Mouse (Mus musculus) CH12.LX (cell line): ENCODE results near the gene Socs3. TPM values are rescaled to one million over a fixed set of nuclear protein-coding genes. Genes with fewer than 3 reads are reported as not detected.

Source experiments
- DNase-seq: peaks from one replicate; pipeline ENCODE4 v3.0.0-alpha.2; 2013; ENCODE audit errors: extremely low read depth
- H3K27ac ChIP-seq: 2 replicates; pipeline ENCODE4 v1.5.1; 2012; ENCODE audit warnings: low read depth, mild to moderate bottlenecking, control low read depth, moderate library complexity; ENCODE audit not compliant: insufficient read depth
- H3K27me3 ChIP-seq: replicated peaks from 2 replicates; pipeline ENCODE3; 2012; ENCODE audit warnings: inconsistent platforms
- H3K36me3 ChIP-seq, 2 experiments: replicated peaks in 1 of 2; 2 replicates each; pipeline versions ENCODE3 to v1.6.1; 2012; ENCODE audit warnings: inconsistent platforms in 1 of 2, low read length in 1 of 2, mild to moderate bottlenecking in 1 of 2, mixed read lengths in 1 of 2, moderate library complexity in 1 of 2; ENCODE audit not compliant: control insufficient read depth in 1 of 2, insufficient read depth in 1 of 2
- H3K4me1 ChIP-seq, 2 experiments: 2 replicates each; pipeline ENCODE4 v1.6.1; 2012; ENCODE audit warnings: inconsistent platforms in 1 of 2, moderate library complexity in 1 of 2; ENCODE audit not compliant: insufficient read depth in 2 of 2, control insufficient read depth in 1 of 2
- H3K4me2 ChIP-seq: 2 replicates; pipeline ENCODE4 v1.6.1; 2012; ENCODE audit warnings: low read depth, mild to moderate bottlenecking, control low read depth; ENCODE audit not compliant: poor library complexity, insufficient read depth, severe bottlenecking
- H3K4me3 ChIP-seq, 3 experiments: fragments of 150-350 bp in 1 of 3; sonication (generic) in 1 of 3; replicated peaks in 1 of 3; 2 replicates each; pipeline versions ENCODE3 to v1.5.1; 2011 to 2012; ENCODE audit warnings: low read depth in 2 of 3, low read length in 2 of 3, mild to moderate bottlenecking in 2 of 3, moderate library complexity in 2 of 3, control low read depth in 1 of 3, improper control_type of control experiment in 1 of 3, inconsistent platforms in 1 of 3, mixed read lengths in 1 of 3; ENCODE audit not compliant: poor library complexity in 1 of 3
- H3K79me2 ChIP-seq: replicated peaks from 2 replicates; pipeline ENCODE4 v1.6.1; 2012; ENCODE audit warnings: mild to moderate bottlenecking, moderate library complexity; ENCODE audit not compliant: control insufficient read depth, poor library complexity, insufficient read depth, severe bottlenecking; ENCODE audit errors: extremely low read depth
- H3K9ac ChIP-seq: 2 replicates; pipeline ENCODE4 v1.6.1; 2012; ENCODE audit warnings: low read depth, mild to moderate bottlenecking, control low read depth, moderate library complexity; ENCODE audit not compliant: insufficient read depth
- H3K9me3 ChIP-seq: replicated peaks from 2 replicates; pipeline ENCODE3; 2012; ENCODE audit warnings: low read length, inconsistent platforms, mixed read lengths
- BHLHE40 ChIP-seq: IDR thresholded peaks from 2 replicates; pipeline ENCODE4 v1.6.1; 2011; ENCODE audit warnings: mild to moderate bottlenecking, low read depth, low read length, improper control_type of control experiment
- CHD1 ChIP-seq: IDR thresholded peaks from 2 replicates; pipeline ENCODE4 v1.6.1; 2012; ENCODE audit warnings: low read depth, low read length, improper control_type of control experiment, inconsistent platforms
- CHD2 ChIP-seq: IDR thresholded peaks from 2 replicates; pipeline ENCODE4 v1.6.1; 2011; ENCODE audit warnings: low read length, improper control_type of control experiment
- CTCF ChIP-seq, 2 experiments: IDR thresholded peaks in 1 of 2; conservative IDR thresholded peaks in 1 of 2; 2 replicates each; pipeline ENCODE4 v1.5.1; 2011 to 2012; ENCODE audit warnings: low read depth in 2 of 2, low read length in 2 of 2, improper control_type of control experiment in 1 of 2, inconsistent platforms in 1 of 2, mild to moderate bottlenecking in 1 of 2, moderate library complexity in 1 of 2
- E2F4 ChIP-seq: IDR thresholded peaks from 2 replicates; pipeline ENCODE4 v1.6.1; 2011; ENCODE audit warnings: low read depth, low read length, improper control_type of control experiment; ENCODE audit not compliant: insufficient replicate concordance
- ELF1 ChIP-seq: IDR thresholded peaks from 2 replicates; pipeline ENCODE4 v1.6.1; 2014; ENCODE audit warnings: low read depth, mild to moderate bottlenecking, inconsistent platforms, low read length, improper control_type of control experiment
- EP300 ChIP-seq: IDR thresholded peaks from 2 replicates; pipeline ENCODE4 v1.6.1; 2011; ENCODE audit warnings: low read length, improper control_type of control experiment
- ETS1 ChIP-seq: conservative IDR thresholded peaks from 2 replicates; pipeline ENCODE4 v1.6.1; 2012; ENCODE audit warnings: low read depth, mild to moderate bottlenecking, inconsistent platforms, low read length, improper control_type of control experiment, moderate library complexity
- GABPA ChIP-seq: IDR thresholded peaks from 2 replicates; pipeline ENCODE4 v1.6.1; 2012; ENCODE audit warnings: low read depth, low read length, improper control_type of control experiment, inconsistent platforms; ENCODE audit not compliant: insufficient replicate concordance
- HCFC1 ChIP-seq: IDR thresholded peaks from 2 replicates; pipeline ENCODE4 v1.6.1; 2012; ENCODE audit warnings: low read depth, mild to moderate bottlenecking, inconsistent platforms, low read length, improper control_type of control experiment
- IRF4 ChIP-seq: IDR thresholded peaks from 2 replicates; pipeline ENCODE4 v1.6.1; 2014; ENCODE audit warnings: low read depth, mild to moderate bottlenecking, inconsistent platforms, low read length, improper control_type of control experiment
- JUN ChIP-seq: IDR thresholded peaks from 2 replicates; pipeline ENCODE4 v1.6.1; 2011; ENCODE audit warnings: low read depth, mild to moderate bottlenecking, low read length, improper control_type of control experiment, moderate library complexity; ENCODE audit not compliant: insufficient read depth
- JUND ChIP-seq: conservative IDR thresholded peaks from 2 replicates; pipeline ENCODE4 v1.6.1; 2011; ENCODE audit warnings: low read depth, low read length, improper control_type of control experiment
- KAT2A ChIP-seq: IDR thresholded peaks from 2 replicates; pipeline ENCODE4 v1.6.1; 2012; ENCODE audit warnings: low read length, improper control_type of control experiment, inconsistent platforms; ENCODE audit not compliant: insufficient replicate concordance
- MAFK ChIP-seq: IDR thresholded peaks from 2 replicates; pipeline ENCODE4 v1.6.1; 2011; ENCODE audit warnings: low read length, improper control_type of control experiment; ENCODE audit not compliant: insufficient replicate concordance
- MAX ChIP-seq: IDR thresholded peaks from 2 replicates; pipeline ENCODE4 v1.6.1; 2011; ENCODE audit warnings: low read length, improper control_type of control experiment
- MAZ ChIP-seq: IDR thresholded peaks from 2 replicates; pipeline ENCODE4 v1.6.1; 2012; ENCODE audit warnings: low read depth, mild to moderate bottlenecking, inconsistent platforms, low read length, improper control_type of control experiment, moderate library complexity
- MEF2A ChIP-seq: IDR thresholded peaks from 2 replicates; pipeline ENCODE4 v1.6.1; 2014; ENCODE audit warnings: low read depth, mild to moderate bottlenecking, inconsistent platforms, low read length, improper control_type of control experiment, borderline replicate concordance
- MXI1 ChIP-seq: IDR thresholded peaks from 2 replicates; pipeline ENCODE4 v1.6.1; 2011; ENCODE audit warnings: mild to moderate bottlenecking, low read depth, low read length, improper control_type of control experiment
- MYC ChIP-seq: IDR thresholded peaks from 2 replicates; pipeline ENCODE4 v1.6.1; 2011; ENCODE audit warnings: low read depth, mild to moderate bottlenecking, improper control_type of control experiment, low read length
- NELFE ChIP-seq: IDR thresholded peaks from 2 replicates; pipeline ENCODE4 v1.6.1; 2011; ENCODE audit warnings: low read depth, low read length, improper control_type of control experiment
- NRF1 ChIP-seq: IDR thresholded peaks from 2 replicates; pipeline ENCODE4 v1.6.1; 2014; ENCODE audit warnings: low read depth, mild to moderate bottlenecking, inconsistent platforms, low read length, improper control_type of control experiment, moderate library complexity
- PAX5 ChIP-seq: IDR thresholded peaks from 2 replicates; pipeline ENCODE4 v1.6.1; 2012; ENCODE audit warnings: low read length, inconsistent platforms, mixed read lengths
- POLR2A ChIP-seq: IDR thresholded peaks from 2 replicates; pipeline ENCODE4 v1.6.1; 2011; ENCODE audit warnings: low read depth, mild to moderate bottlenecking, improper control_type of control experiment, low read length
- POLR2AphosphoS2 ChIP-seq: IDR thresholded peaks from 2 replicates; pipeline ENCODE4 v1.6.1; 2011; ENCODE audit warnings: low read depth, low read length, improper control_type of control experiment
- RAD21 ChIP-seq: IDR thresholded peaks from 2 replicates; pipeline ENCODE4 v1.6.1; 2011; ENCODE audit warnings: low read depth, mild to moderate bottlenecking, low read length, improper control_type of control experiment, moderate library complexity
- RCOR1 ChIP-seq: conservative IDR thresholded peaks from 2 replicates; pipeline ENCODE4 v1.6.1; 2012; ENCODE audit warnings: low read depth, mild to moderate bottlenecking, inconsistent platforms, low read length, improper control_type of control experiment
- SIN3A ChIP-seq: IDR thresholded peaks from 2 replicates; pipeline ENCODE4 v1.6.1; 2012; ENCODE audit warnings: low read length, improper control_type of control experiment, inconsistent platforms
- SMC3 ChIP-seq: IDR thresholded peaks from 2 replicates; pipeline ENCODE4 v1.6.1; 2011; ENCODE audit warnings: low read depth, low read length, improper control_type of control experiment
- TBP ChIP-seq: conservative IDR thresholded peaks from 2 replicates; pipeline ENCODE4 v1.6.1; 2011; ENCODE audit warnings: low read depth, low read length, improper control_type of control experiment
- TCF12 ChIP-seq: IDR thresholded peaks from 2 replicates; pipeline ENCODE4 v1.6.1; 2014; ENCODE audit warnings: low read depth, mild to moderate bottlenecking, inconsistent platforms, low read length, improper control_type of control experiment
- UBTF ChIP-seq: IDR thresholded peaks from 2 replicates; pipeline ENCODE4 v1.6.1; 2012; ENCODE audit warnings: low read depth, mild to moderate bottlenecking, inconsistent platforms, low read length, improper control_type of control experiment, moderate library complexity
- USF1 ChIP-seq: IDR thresholded peaks from 2 replicates; pipeline ENCODE4 v1.6.1; 2014; ENCODE audit warnings: low read depth, mild to moderate bottlenecking, inconsistent platforms, low read length, improper control_type of control experiment
- USF2 ChIP-seq: conservative IDR thresholded peaks from 2 replicates; pipeline ENCODE4 v1.6.1; 2011; ENCODE audit warnings: low read depth, low read length, improper control_type of control experiment
- ZC3H11A ChIP-seq: IDR thresholded peaks from 2 replicates; pipeline ENCODE4 v1.6.1; 2012; ENCODE audit warnings: low read depth, mild to moderate bottlenecking, inconsistent platforms, low read length, improper control_type of control experiment
- ZKSCAN1 ChIP-seq: IDR thresholded peaks from 2 replicates; pipeline ENCODE4 v1.6.1; 2012; ENCODE audit warnings: low read depth, inconsistent platforms, low read length, improper control_type of control experiment, borderline replicate concordance
- ZNF384 ChIP-seq: IDR thresholded peaks from 2 replicates; pipeline ENCODE4 v1.6.1; 2012; ENCODE audit warnings: low read depth, low read length, improper control_type of control experiment, inconsistent platforms
- dilution Hi-C: fragments of 300-500 bp; cut with MboI; formaldehyde crosslinking; loops from 2 replicates; pipeline ENCODE4 v1.14.3; 2020; ENCODE audit warnings: low sequenced_read_pairs; ENCODE audit not compliant: extremely low pct_unique_long_range_greater_than_20kb, extremely low pct_ligation_motif_present
- in situ Hi-C: fragments of 300-500 bp; cut with MboI; formaldehyde crosslinking; loops from 3 replicates; pipeline ENCODE4 v1.14.3; 2019; ENCODE audit warnings: low sequenced_read_pairs, low pct_ligation_motif_present, low pct_unique_long_range_greater_than_20kb, mixed read lengths
- polyA plus RNA-seq: library from polyadenylated mRNA; unstranded; fragments of >175 nt; gene quantifications from 2 replicates; pipeline ENCODE4 v1.2.1, GENCODE M21; 2012; ENCODE audit warnings: low read depth; ENCODE audit not compliant: insufficient read length
- total RNA-seq, 2 experiments: library from RNA; depleted of rRNA; stranded (reverse); fragments of 300-350 nt in 1 of 2; fragments of >200 nt in 1 of 2; gene quantifications; 2 replicates each; pipeline ENCODE4 v1.2.3; 2012 to 2014

Socs3 gene
- 2.5 and 4.7 TPM in 2 replicates for total RNA-seq (2012; rRNA removed)
- 1.1 and 1.2 TPM in 2 replicates for total RNA-seq (2014; rRNA removed)
- polyA plus RNA-seq, result 0.83 and 1.1 TPM in 2 replicates

DNA sequence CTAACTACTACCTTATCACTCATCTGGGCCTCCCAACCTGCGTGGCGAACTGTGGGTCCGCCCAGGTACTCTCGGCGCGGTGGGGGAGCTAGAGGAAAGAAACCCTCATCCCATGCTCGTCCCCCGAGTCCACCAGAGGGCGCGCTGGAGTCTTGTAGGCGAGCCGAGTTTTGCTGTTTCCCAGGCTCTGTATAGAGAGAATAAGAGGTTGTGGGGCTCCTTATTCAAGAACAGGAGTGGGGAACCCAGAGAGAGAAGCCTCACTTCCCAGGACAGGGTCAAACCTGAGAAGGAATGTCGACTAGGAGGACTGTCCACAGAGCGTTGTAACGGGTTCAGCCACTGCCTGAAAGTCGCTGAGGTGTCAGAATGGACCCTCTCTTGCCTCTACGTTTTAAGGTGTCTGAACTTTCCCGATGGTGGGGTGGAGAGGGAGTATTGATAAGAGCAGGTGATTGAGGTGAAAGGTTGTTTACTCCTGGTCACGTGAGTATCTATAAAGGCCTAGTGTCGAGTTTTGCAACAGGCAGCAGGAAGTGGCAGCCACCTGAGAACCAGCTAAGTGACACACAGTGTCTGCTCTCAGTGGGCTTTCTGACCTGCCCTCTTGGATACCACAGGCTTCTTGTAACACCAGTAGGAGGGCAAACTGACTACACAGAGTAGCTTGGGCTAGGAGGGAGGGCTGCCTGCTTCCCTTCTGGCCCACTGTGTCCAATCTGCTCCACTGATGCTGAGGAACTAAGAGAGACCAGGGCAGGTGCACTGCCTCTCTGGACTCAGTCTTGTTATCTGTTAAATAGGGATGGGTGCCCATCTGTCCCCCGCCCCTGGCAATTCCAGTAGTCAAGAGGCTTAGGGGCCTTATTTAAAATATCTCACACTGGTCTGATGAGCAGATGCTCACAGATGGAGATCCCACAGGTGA lies at the start of gene Socs3:
Socs3 (minus strand) TSS at position 103 of the 928 bp plus-strand sequence.
- Histone ChIP-seq H3K9me3 (peaks cover 19% of the 10 kb centered on the region), H3K79me2 (no peaks in the 10 kb centered on the region), H3K9ac (peak within 1 kb of the TSS; percentile 92), H3K27me3 (peaks cover 75% of the 10 kb centered on the region), H3K36me3 (peaks cover 6 to 11% of the 10 kb centered on the region in 2 experiments), H3K4me3 (peak within 1 kb of the TSS; percentile 37 to 75 (median 52)), H3K4me1 (peaks cover 24 to 71% of the 10 kb centered on the region in 2 experiments), H3K4me2 (peak within 1 kb of the TSS; percentile 99), H3K27ac (peak within 1 kb of the TSS; percentile 88)
- dilution Hi-C loops (no loop called here), in situ Hi-C loops (loop anchor here (5.0 kb wide), 2 partner anchors 42 to 98 kb away; partner anchors contain the start of gene Tha1)
- peak; percentile 91 for DNase-seq
- TF ChIP-seq MYC (no peak), TBP (no peak), ELF1 (peak; percentile 19; the same call in 1 of the 2 replicates), UBTF (no peak), E2F4 (no peak), HCFC1 (no peak), NELFE (peak; percentile 61; the same call in 1 of the 2 replicates), PAX5 (no peak), POLR2A (no peak), RAD21 (peak; percentile 83), ZC3H11A (peak; percentile 81), MAZ (peak; percentile 87; the same call in 1 of the 2 replicates), EP300 (no peak), GABPA (no peak), SIN3A (0 out of 2 replicates have a peak, but pooled peaks have one; percentile 64), NRF1 (peak; percentile 17; the same call in 1 of the 2 replicates), BHLHE40 (peak; percentile 61), ETS1 (no peak), MEF2A (no peak), MAFK (peak; percentile 63; the same call in 1 of the 2 replicates), CTCF (conservative IDR thresholded peaks at IDR 0.05 in 1 of 2, IDR thresholded peaks at IDR 0.05 in 1 of 2; ENCODE audit: low read depth in 2 of 2, low read length in 2 of 2) (peak; percentile 53 to 98; a peak in 3 of 4 replicates), USF2 (no peak), RCOR1 (no peak), MAX (no peak), KAT2A (no peak), ZKSCAN1 (no peak), SMC3 (peak; percentile 99), USF1 (no peak), CHD2 (peak; percentile 41), POLR2AphosphoS2 (no peak), CHD1 (no peak), TCF12 (peak; percentile 58; the same call in 1 of the 2 replicates), JUND (no peak), MXI1 (peak; percentile 11; the same call in 1 of the 2 replicates), ZNF384 (no peak), IRF4 (peak; percentile 45; the same call in 1 of the 2 replicates), JUN (no peak)
